Mouse (Mus musculus): Measurements from ENCODE around the gene Adi1.

DNA sequence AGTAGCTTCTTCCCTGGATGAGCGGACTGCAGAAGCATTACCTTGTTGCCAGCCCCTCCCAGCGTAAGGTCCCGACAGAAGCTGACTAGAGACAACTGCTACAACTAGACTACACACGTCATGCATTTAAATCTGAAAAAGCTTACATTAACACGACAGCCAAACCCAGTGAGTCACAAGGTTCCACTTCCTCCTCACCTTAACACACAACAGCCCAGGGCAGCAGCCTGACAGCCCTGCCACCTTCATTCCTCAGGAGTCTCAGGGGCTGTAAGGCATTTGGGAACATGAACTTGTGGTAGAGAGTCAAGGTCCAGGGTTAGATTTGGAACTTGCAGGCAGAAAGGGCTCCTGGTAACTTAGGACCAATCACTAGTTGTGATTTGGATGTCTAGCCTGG, 52.0 kb downstream of the Adi1 start:
- no peak for TF ChIP-seq POLR2A (IDR thresholded peaks at IDR 0.05; ENCODE audit: borderline replicate concordance, extremely low read depth, insufficient read depth, insufficient read length, poor library complexity, severe bottlenecking)
- TF ChIP-seq CTCF (IDR thresholded peaks at IDR 0.05; ENCODE audit: borderline replicate concordance, extremely low read depth, insufficient read depth, insufficient read length), result no peak
